8 mouse cellular contexts compared by ENCODE assay signal in genomic region chr6:72439355-72440185, GRCm38 (mm10). TPM values are rescaled to one million over a fixed set of nuclear protein-coding genes. Genes with fewer than 3 reads are reported as not detected.
DNase-seq lines count a peak whose midpoint lies in the region; ATAC-seq and TF ChIP-seq lines count a peak whose summit lies in the region.

Mat2a (minus strand) TSS chr6:72439558.

- H3K27me3 ChIP-seq in ES-Bruce4 (ENCODE audit: control insufficient read depth, insufficient read depth, low read length, poor library complexity, severe bottlenecking): no peaks in the 10 kb centered on the region
- no peaks in the 10 kb centered on the region for H3K27me3 ChIP-seq in forebrain, embryonic 13.5 days
- no peaks in the 10 kb centered on the region for H3K27me3 ChIP-seq in neural tube, embryonic 15.5 days (replicated peaks)

- 0 out of 2 replicates have a peak, but pooled peaks have one; percentile 38 for TF ChIP-seq EP300 in ES-Bruce4 (IDR thresholded peaks at IDR 0.05; ENCODE audit: insufficient read depth, low read depth, low read length)

- H3K27ac ChIP-seq in ES-Bruce4 (ENCODE audit: insufficient read depth, low read length): peak within 1 kb of the TSS; percentile 89
- peak within 1 kb of the TSS; percentile 96 for H3K27ac ChIP-seq in forebrain, embryonic 13.5 days
- H3K27ac ChIP-seq in neural tube, embryonic 15.5 days (replicated peaks): peak within 1 kb of the TSS; percentile 100

- H3K4me3 ChIP-seq in ES-Bruce4 (ENCODE audit: low read depth, low read length): peak within 1 kb of the TSS; percentile 99
- peak within 1 kb of the TSS; percentile 95 for H3K4me3 ChIP-seq in forebrain, embryonic 13.5 days
- H3K4me3 ChIP-seq in neural tube, embryonic 15.5 days (replicated peaks): peak within 1 kb of the TSS; percentile 98

- peak; percentile 95 for TF ChIP-seq POLR2A in ES-Bruce4 (IDR thresholded peaks at IDR 0.05; ENCODE audit: insufficient read depth, low read length)

- no peaks in the 10 kb centered on the region for H3K9me3 ChIP-seq in ES-Bruce4 (replicated peaks; ENCODE audit: control insufficient read depth, insufficient read depth, low read length, poor library complexity, severe bottlenecking)
- no peaks in the 10 kb centered on the region for H3K9me3 ChIP-seq in forebrain, embryonic 13.5 days (replicated peaks)
- no peaks in the 10 kb centered on the region for H3K9me3 ChIP-seq in neural tube, embryonic 15.5 days (replicated peaks)

- H3K4me1 ChIP-seq in ES-Bruce4 (ENCODE audit: control insufficient read depth, insufficient read depth, low read length): peaks cover 3% of the 10 kb centered on the region
- peaks cover 44% of the 10 kb centered on the region for H3K4me1 ChIP-seq in forebrain, embryonic 13.5 days
- peaks cover 41% of the 10 kb centered on the region for H3K4me1 ChIP-seq in neural tube, embryonic 15.5 days

- intact Hi-C loops in heart, postnatal 10 days (cut with DNase I): loop anchor here (5.0 kb wide), 1 partner anchor 73 kb away; no protein-coding TSS in a partner anchor

- H3K4me2 ChIP-seq in forebrain, embryonic 13.5 days: peak within 1 kb of the TSS; percentile 74
- peak within 1 kb of the TSS; percentile 79 for H3K4me2 ChIP-seq in neural tube, embryonic 15.5 days

- peak; percentile 53 for TF ChIP-seq CTCF in ES-Bruce4 (IDR thresholded peaks at IDR 0.05; ENCODE audit: low read depth, low read length)

- peak; percentile 82 for ATAC-seq in cerebellum, adult (ENCODE audit: insufficient number of reproducible peaks, low FRiP score, low TSS enrichment)
- ATAC-seq in forebrain, embryonic 13.5 days: peak; percentile 94
- peak; percentile 90 for ATAC-seq in neural tube, embryonic 15.5 days (ENCODE audit: low FRiP score)

- H3K36me3 ChIP-seq in ES-Bruce4 (ENCODE audit: control insufficient read depth, insufficient read depth, low read length, poor library complexity, severe bottlenecking): peaks cover 41% of the 10 kb centered on the region
- peaks cover 30% of the 10 kb centered on the region for H3K36me3 ChIP-seq in forebrain, embryonic 13.5 days (ENCODE audit: poor library complexity, severe bottlenecking)
- H3K36me3 ChIP-seq in neural tube, embryonic 15.5 days: peaks cover 25% of the 10 kb centered on the region

- DNase-seq in heart, postnatal 10 days: peak; percentile 96
- DNase-seq in layer of hippocampus, adult 11-12 months (ENCODE audit: low spot score): peak; percentile 95
- peak; percentile 91 to 92 for DNase-seq in lung, adult 18-20 months
- peak; percentile 93 for DNase-seq in testis, postnatal 14 days (ENCODE audit: low spot score)

- under 1% methylated on average over 73 of the region's 77 CpGs for WGBS in forebrain, embryonic 13.5 days
- WGBS in neural tube, embryonic 15.5 days: under 1% methylated on average over 77 of the region's 77 CpGs

- peak within 1 kb of the TSS; percentile 98 for H3K9ac ChIP-seq in ES-Bruce4 (ENCODE audit: low read depth, poor library complexity, severe bottlenecking)
- H3K9ac ChIP-seq in forebrain, embryonic 13.5 days: peak within 1 kb of the TSS; percentile 100
- peak within 1 kb of the TSS; percentile 100 for H3K9ac ChIP-seq in neural tube, embryonic 15.5 days (replicated peaks)

RNA-seq across cellular contexts. Expression of gene Mat2a, which starts in this region (rescaled TPM):
- 200 and 211 TPM in 2 replicates for polyA plus RNA-seq in ES-Bruce4 (2011; ENCODE audit: insufficient read depth, insufficient read length, low read depth, missing spikeins)
- polyA plus RNA-seq in forebrain, embryonic 13.5 days (2015; fragmentation: Nextera tagmentation; extraction: Ambion mirVana): 402 and 460 TPM in 2 replicates
- 100 to 1,000 TPM; 204 to 226 TPM for total RNA-seq in heart, postnatal 10 days (2021)
- 341 and 365 TPM in 2 replicates for polyA plus RNA-seq in neural tube, embryonic 15.5 days (2015; fragmentation: Nextera tagmentation; extraction: Ambion mirVana)

Comparison
In these comparisons a context has a peak if more than half of its experiments do, and no peak if none do; other contexts are left out.
1. Peak in every context shown above with its lines: DNase-seq, ATAC-seq, H3K4me3 ChIP-seq and H3K27ac ChIP-seq.